Mouse (Mus musculus) bone marrow, adult 2 months (tissue): ENCODE measurements at regions not wholly inside any gene's neighbourhood (a gene's known extent, or its start where the extent isn't known, plus 50 kb on each side); places are given as distances from the start of the nearest gene placed in this dataset.

Source experiments
- CTCF ChIP-seq: fragments of 200-500 bp; IDR thresholded peaks from 2 replicates; pipeline ENCODE4 v1.5.1; 2011; ENCODE audit warnings: low read length, control low read depth; ENCODE audit not compliant: control insufficient read depth, insufficient read depth
- POLR2A ChIP-seq: fragments of 200-500 bp; IDR thresholded peaks from 2 replicates; pipeline ENCODE4 v1.6.1; 2011; ENCODE audit warnings: low read depth, mild to moderate bottlenecking, control low read depth, low read length, borderline replicate concordance; ENCODE audit not compliant: control insufficient read depth

DNA sequence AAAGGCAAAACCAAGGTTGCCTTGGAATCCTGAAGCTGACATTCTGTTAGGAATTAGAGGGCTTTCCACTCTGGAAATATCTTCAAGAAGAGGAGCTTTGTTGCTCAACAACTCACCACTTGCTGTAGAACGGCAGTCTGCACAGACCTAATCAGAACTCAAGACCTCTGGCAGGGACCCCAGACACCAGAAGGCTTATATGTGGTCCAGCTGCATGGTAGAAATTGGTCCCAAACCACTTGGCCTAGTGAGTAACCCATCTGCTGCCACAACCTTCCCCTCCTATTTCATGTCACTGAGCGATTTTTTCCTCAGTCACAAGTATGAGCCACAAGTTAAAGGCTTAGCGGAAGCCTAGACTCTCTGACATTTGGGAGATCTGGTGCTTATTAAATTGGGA lies 105.2 kb upstream of the Adamts18 start:
- no peak for TF ChIP-seq CTCF
- no peak for TF ChIP-seq POLR2A
